8 mouse cellular contexts compared by ENCODE assay signal in genomic region chr4:13240645-13241044, GRCm38 (mm10).
DNase-seq lines count a peak whose midpoint lies in the region; ATAC-seq and TF ChIP-seq lines count a peak whose summit lies in the region.

No protein-coding gene starts in this region.

- no peak for TF ChIP-seq CTCF in lung, embryonic 14.5 days (IDR thresholded peaks at IDR 0.05; ENCODE audit: low read depth)
- TF ChIP-seq CTCF in forebrain, postnatal 0 days (IDR thresholded peaks at IDR 0.05; ENCODE audit: low read depth) = no peak

- ATAC-seq in lung, embryonic 14.5 days (ENCODE audit: insufficient read depth) = peak; percentile 62; the same call in 1 of the 2 replicates
- ATAC-seq in forebrain, postnatal 0 days = peak; percentile 32; the same call in 1 of the 2 replicates

- WGBS in lung, embryonic 14.5 days = 35% methylated on average over 9 of the region's 9 CpGs
- 52% methylated on average over 9 of the region's 9 CpGs for WGBS in forebrain, postnatal 0 days

- DNase-seq in lung, embryonic 14.5 days = peak; percentile 75
- no peak for DNase-seq in lung, postnatal 25 days (ENCODE audit: low spot score)
- no peak for DNase-seq in forebrain, postnatal 0 days
- DNase-seq in kidney, adult 9 months = peak; percentile 17
- DNase-seq in neural tube, embryonic 10.5 days (ENCODE audit: extremely low spot score, low spot score) = peak; percentile 17
- no peak for DNase-seq in left cerebral cortex, adult 11 months (ENCODE audit: low spot score)
- no peak for DNase-seq in right cerebral cortex, adult 2 months (ENCODE audit: low spot score in 2 of 2)
- no peak for DNase-seq in adrenal gland, postnatal 36 days

- peak overlapping the region; percentile 46 for H3K4me2 ChIP-seq in lung, embryonic 14.5 days
- H3K4me2 ChIP-seq in forebrain, postnatal 0 days (ENCODE audit: low read depth) = no peak overlapping the region

- 0 out of 2 replicates have a peak, but pooled peaks cover 3% of the 10 kb centered on the region for H3K4me1 ChIP-seq in lung, embryonic 14.5 days (ENCODE audit: insufficient read depth)
- H3K4me1 ChIP-seq in forebrain, postnatal 0 days (ENCODE audit: insufficient read depth) = no peaks in the 10 kb centered on the region

- H3K27me3 ChIP-seq in lung, embryonic 14.5 days (ENCODE audit: insufficient read depth, low read length) = no peaks in the 10 kb centered on the region
- no peaks in the 10 kb centered on the region for H3K27me3 ChIP-seq in forebrain, postnatal 0 days (ENCODE audit: insufficient read depth, low read length)

- peak overlapping the region; percentile 60 for H3K27ac ChIP-seq in lung, embryonic 14.5 days (ENCODE audit: low read depth)
- H3K27ac ChIP-seq in forebrain, postnatal 0 days (ENCODE audit: low read depth, low read length) = no peak overlapping the region

- no peaks in the 10 kb centered on the region for H3K9me3 ChIP-seq in lung, embryonic 14.5 days (ENCODE audit: low read depth, low read length)
- H3K9me3 ChIP-seq in forebrain, postnatal 0 days (ENCODE audit: low read length) = no peaks in the 10 kb centered on the region

- H3K36me3 ChIP-seq in lung, embryonic 14.5 days (ENCODE audit: insufficient read depth) = no peaks in the 10 kb centered on the region
- no peaks in the 10 kb centered on the region for H3K36me3 ChIP-seq in forebrain, postnatal 0 days (ENCODE audit: insufficient read depth)

- H3K9ac ChIP-seq in lung, embryonic 14.5 days = no peak overlapping the region
- no peak overlapping the region for H3K9ac ChIP-seq in forebrain, postnatal 0 days

- no peak overlapping the region for H3K4me3 ChIP-seq in lung, embryonic 14.5 days (ENCODE audit: low read depth, low read length)
- no peak overlapping the region for H3K4me3 ChIP-seq in forebrain, postnatal 0 days (ENCODE audit: low read depth, low read length)

Comparison
In these comparisons a context has a peak if more than half of its experiments do, and no peak if none do; other contexts are left out.
1. DNase-seq: peak in lung, embryonic 14.5 days (single experiment), kidney, adult 9 months (single experiment) and neural tube, embryonic 10.5 days (single experiment); none in lung, postnatal 25 days (single experiment), forebrain, postnatal 0 days (single experiment), left cerebral cortex, adult 11 months (single experiment), right cerebral cortex, adult 2 months (0 of 2) and adrenal gland, postnatal 36 days (0 of 2).